Mouse (Mus musculus): Measurements from ENCODE around the gene Tnfrsf13b. TPM values are rescaled to one million over a fixed set of nuclear protein-coding genes. Genes with fewer than 3 reads are reported as not detected.

The Tnfrsf13b gene
- total and polyA plus RNA-seq, 3 experiments, result 260 to 356 (median 338) TPM

DNA sequence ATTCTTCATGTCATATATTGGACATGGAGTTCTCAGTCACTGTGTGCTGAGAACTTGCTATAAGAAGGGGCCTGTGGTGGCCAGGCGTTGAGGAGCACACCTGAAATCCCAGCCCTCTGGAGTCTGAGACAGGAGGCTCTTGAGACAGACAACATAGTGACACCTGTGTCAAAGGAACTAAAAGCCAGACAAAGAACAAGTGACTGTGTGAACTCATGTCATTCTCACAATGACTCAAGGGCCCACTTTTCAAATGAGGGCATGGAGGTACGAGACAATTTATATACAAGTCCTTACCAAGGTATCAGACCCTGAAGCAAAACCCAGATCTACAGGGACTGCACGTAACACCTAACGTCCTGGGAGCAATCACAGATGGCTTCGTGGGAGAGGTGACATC lies 585 bp upstream of the Tnfrsf13b start (continued):
- TF ChIP-seq JUND (conservative IDR thresholded peaks at IDR 0.05; ENCODE audit: low read depth, low read length), result peak; percentile 95
- no peak for TF ChIP-seq NELFE (IDR thresholded peaks at IDR 0.05; ENCODE audit: low read depth, low read length)
- TF ChIP-seq RCOR1 (conservative IDR thresholded peaks at IDR 0.05; ENCODE audit: low read depth, low read length), result 0 out of 2 replicates have a peak, but pooled peaks have one; percentile 77
- TF ChIP-seq BHLHE40 (IDR thresholded peaks at IDR 0.05; ENCODE audit: low read depth, low read length), result peak; percentile 75
- TF ChIP-seq MAZ (IDR thresholded peaks at IDR 0.05; ENCODE audit: low read depth, low read length), result no peak
- no peak for TF ChIP-seq ZC3H11A (IDR thresholded peaks at IDR 0.05; ENCODE audit: low read depth, low read length)
- TF ChIP-seq POLR2AphosphoS2 (IDR thresholded peaks at IDR 0.05; ENCODE audit: low read depth, low read length), result no peak
- peak; percentile 61 for TF ChIP-seq MEF2A (IDR thresholded peaks at IDR 0.05; ENCODE audit: borderline replicate concordance, low read depth, low read length)
- TF ChIP-seq HCFC1 (IDR thresholded peaks at IDR 0.05; ENCODE audit: low read depth, low read length), result peak; percentile 26; the same call in 1 of the 2 replicates

- in situ Hi-C loops (cut with MboI; ENCODE audit: low pct_ligation_motif_present, low pct_unique_long_range_greater_than_20kb, low sequenced_read_pairs) (no loop called here), dilution Hi-C loops (cut with MboI; ENCODE audit: extremely low pct_ligation_motif_present, extremely low pct_unique_long_range_greater_than_20kb, low sequenced_read_pairs) (no loop called here)
- Histone ChIP-seq H3K79me2 (replicated peaks; ENCODE audit: control insufficient read depth, extremely low read depth, insufficient read depth, poor library complexity, severe bottlenecking) (peaks cover 47% of the 10 kb centered on the region), H3K4me3 (replicated peaks in 1 of 3; ENCODE audit: low read depth in 2 of 3, low read length in 2 of 3, poor library complexity in 1 of 3) (peak overlapping the region; percentile 59 to 82 (median 78)), H3K27ac (ENCODE audit: insufficient read depth, low read depth) (peak overlapping the region; percentile 98), H3K4me2 (ENCODE audit: insufficient read depth, low read depth, poor library complexity, severe bottlenecking) (peak overlapping the region; percentile 56), H3K9me3 (replicated peaks; ENCODE audit: low read length) (no peaks in the 10 kb centered on the region), H3K27me3 (replicated peaks) (no peaks in the 10 kb centered on the region), H3K4me1 (ENCODE audit: control insufficient read depth in 1 of 2, insufficient read depth in 2 of 2) (peaks cover 31 to 76% of the 10 kb centered on the region in 2 experiments), H3K9ac (ENCODE audit: insufficient read depth, low read depth) (peak overlapping the region; percentile 89), H3K36me3 (replicated peaks in 1 of 2; ENCODE audit: control insufficient read depth in 1 of 2, insufficient read depth in 1 of 2, low read length in 1 of 2) (peaks cover 2 to 15% of the 10 kb centered on the region in 2 experiments)
- peak; percentile 67 for DNase-seq (ENCODE audit: extremely low read depth)
- TF ChIP-seq E2F4 (IDR thresholded peaks at IDR 0.05; ENCODE audit: insufficient replicate concordance, low read depth, low read length) (no peak), HCFC1 (IDR thresholded peaks at IDR 0.05; ENCODE audit: low read depth, low read length) (no peak; the same call in 1 of the 2 replicates), MAX (IDR thresholded peaks at IDR 0.05; ENCODE audit: low read length) (no peak), BHLHE40 (IDR thresholded peaks at IDR 0.05; ENCODE audit: low read depth, low read length) (no peak), USF1 (IDR thresholded peaks at IDR 0.05; ENCODE audit: low read depth, low read length) (no peak), SIN3A (IDR thresholded peaks at IDR 0.05; ENCODE audit: low read length) (peak; percentile 58; the same call in 1 of the 2 replicates), CHD1 (IDR thresholded peaks at IDR 0.05; ENCODE audit: low read depth, low read length) (peak; percentile 88), CTCF (conservative IDR thresholded peaks at IDR 0.05 in 1 of 2, IDR thresholded peaks at IDR 0.05 in 1 of 2; ENCODE audit: low read depth in 2 of 2, low read length in 2 of 2) (no peak), POLR2A (IDR thresholded peaks at IDR 0.05; ENCODE audit: low read depth, low read length) (peak; percentile 35), USF2 (conservative IDR thresholded peaks at IDR 0.05; ENCODE audit: low read depth, low read length) (no peak), POLR2AphosphoS2 (IDR thresholded peaks at IDR 0.05; ENCODE audit: low read depth, low read length) (no peak; the same call in none of the 2 replicates), ZC3H11A (IDR thresholded peaks at IDR 0.05; ENCODE audit: low read depth, low read length) (no peak), ZNF384 (IDR thresholded peaks at IDR 0.05; ENCODE audit: low read depth, low read length) (peak; percentile 74), TBP (conservative IDR thresholded peaks at IDR 0.05; ENCODE audit: low read depth, low read length) (no peak), CHD2 (IDR thresholded peaks at IDR 0.05; ENCODE audit: low read length) (peak; percentile 52; the same call in 1 of the 2 replicates), GABPA (IDR thresholded peaks at IDR 0.05; ENCODE audit: insufficient replicate concordance, low read depth, low read length) (no peak), TCF12 (IDR thresholded peaks at IDR 0.05; ENCODE audit: low read depth, low read length) (no peak), JUN (IDR thresholded peaks at IDR 0.05; ENCODE audit: insufficient read depth, low read depth, low read length) (no peak), KAT2A (IDR thresholded peaks at IDR 0.05; ENCODE audit: insufficient replicate concordance, low read length) (no peak), MAFK (IDR thresholded peaks at IDR 0.05; ENCODE audit: insufficient replicate concordance, low read length) (no peak), RCOR1 (conservative IDR thresholded peaks at IDR 0.05; ENCODE audit: low read depth, low read length) (no peak), MEF2A (IDR thresholded peaks at IDR 0.05; ENCODE audit: borderline replicate concordance, low read depth, low read length) (0 out of 2 replicates have a peak, but pooled peaks have one; percentile 21), ETS1 (conservative IDR thresholded peaks at IDR 0.05; ENCODE audit: low read depth, low read length) (no peak; the same call in 1 of the 2 replicates), ZMIZ1 (IDR thresholded peaks at IDR 0.05; ENCODE audit: low read depth, low read length) (no peak), MAZ (IDR thresholded peaks at IDR 0.05; ENCODE audit: low read depth, low read length) (no peak), JUND (conservative IDR thresholded peaks at IDR 0.05; ENCODE audit: low read depth, low read length) (no peak), NELFE (IDR thresholded peaks at IDR 0.05; ENCODE audit: low read depth, low read length) (no peak), EP300 (IDR thresholded peaks at IDR 0.05; ENCODE audit: low read length) (peak; percentile 25; the same call in 1 of the 2 replicates), MXI1 (IDR thresholded peaks at IDR 0.05; ENCODE audit: low read depth, low read length) (no peak), MYC (IDR thresholded peaks at IDR 0.05; ENCODE audit: low read depth, low read length) (no peak), IRF4 (IDR thresholded peaks at IDR 0.05; ENCODE audit: low read depth, low read length) (no peak), ZKSCAN1 (IDR thresholded peaks at IDR 0.05; ENCODE audit: borderline replicate concordance, low read depth, low read length) (no peak), NRF1 (IDR thresholded peaks at IDR 0.05; ENCODE audit: low read depth, low read length) (no peak), RAD21 (IDR thresholded peaks at IDR 0.05; ENCODE audit: low read depth, low read length) (no peak)
These were observed 983 bp downstream of the Tnfrsf13b start for GRCm38 (mm10) chr11:61127421-61128055.
